Mouse (Mus musculus) ES-E14 (cell line): Measurements from ENCODE around the gene Rhot1. TPM values are rescaled to one million over a fixed set of nuclear protein-coding genes. Genes with fewer than 3 reads are reported as not detected.
A peak's percentile ranks its signal among the peaks of the same experiment; 100 is the strongest.

Experiments used
- DNase-seq: peaks from one replicate; pipeline ENCODE4 v3.0.0-alpha.2; 2013; ENCODE audit warnings: low read depth, low spot score
- H3K27ac ChIP-seq: 2 replicates; pipeline ENCODE4 v1.5.1; 2012; ENCODE audit warnings: low read depth, mild to moderate bottlenecking, low read length, moderate library complexity, mixed read lengths; ENCODE audit not compliant: poor library complexity, insufficient read depth, severe bottlenecking
- H3K36me3 ChIP-seq: 2 replicates; pipeline ENCODE4 v1.6.1; 2012; ENCODE audit warnings: mild to moderate bottlenecking, low read length, moderate library complexity, mixed read lengths; ENCODE audit not compliant: control insufficient read depth, poor library complexity, insufficient read depth, severe bottlenecking
- H3K4me1 ChIP-seq, 2 experiments: fragments of 150-350 bp in 1 of 2; sonication (generic) in 1 of 2; 2 replicates each; pipeline ENCODE4 v1.6.1; 2012; ENCODE audit warnings: low read length in 2 of 2, mild to moderate bottlenecking in 1 of 2, mixed read lengths in 1 of 2; ENCODE audit not compliant: control insufficient read depth in 2 of 2, insufficient read depth in 2 of 2, poor library complexity in 1 of 2
- H3K4me3 ChIP-seq, 2 experiments: fragments of 150-350 bp in 1 of 2; sonication (generic) in 1 of 2; 2 replicates each; pipeline ENCODE4 v1.5.1; 2012; ENCODE audit warnings: low read length in 2 of 2, low read depth in 1 of 2, mild to moderate bottlenecking in 1 of 2, mixed read lengths in 1 of 2; ENCODE audit not compliant: insufficient read depth in 1 of 2, poor library complexity in 1 of 2, severe bottlenecking in 1 of 2
- H3K9ac ChIP-seq: 2 replicates; pipeline ENCODE4 v1.6.1; 2012; ENCODE audit warnings: low read depth, mild to moderate bottlenecking, low read length, mixed read lengths; ENCODE audit not compliant: poor library complexity, insufficient read depth, severe bottlenecking
- H3K9me3 ChIP-seq: fragments of 150-350 bp; sonication (generic); 2 replicates; pipeline ENCODE4 v1.6.1; 2012; ENCODE audit warnings: low read depth, mild to moderate bottlenecking, low read length; ENCODE audit not compliant: control insufficient read depth, insufficient read depth
- CHD2 ChIP-seq: IDR thresholded peaks from 2 replicates; pipeline ENCODE4 v1.6.1; 2014; ENCODE audit warnings: mild to moderate bottlenecking, low read depth, low read length, inconsistent platforms
- HCFC1 ChIP-seq: IDR thresholded peaks from 2 replicates; pipeline ENCODE4 v1.6.1; 2012; ENCODE audit warnings: low read length, inconsistent platforms, borderline replicate concordance; ENCODE audit not compliant: insufficient read depth
- MAFK ChIP-seq: IDR thresholded peaks from 2 replicates; pipeline ENCODE4 v1.6.1; 2014; ENCODE audit warnings: mild to moderate bottlenecking, low read depth, low read length, inconsistent platforms; ENCODE audit not compliant: insufficient read depth
- ZC3H11A ChIP-seq: IDR thresholded peaks from 2 replicates; pipeline ENCODE4 v1.6.1; 2012; ENCODE audit warnings: low read depth, mild to moderate bottlenecking, inconsistent platforms, low read length, borderline replicate concordance
- ZNF384 ChIP-seq: IDR thresholded peaks from 2 replicates; pipeline ENCODE4 v1.6.1; 2012; ENCODE audit warnings: low read depth, low read length, inconsistent platforms
- in situ Hi-C, 2 experiments: fragments of 600-800 bp; cut with MboI; formaldehyde crosslinking; loops; one replicate each; pipeline ENCODE4 v1.15.1; 2025; ENCODE audit warnings: low sequenced_read_pairs in 2 of 2, inconsistent platforms in 1 of 2; ENCODE audit not compliant: unreplicated experiment in 2 of 2
- total RNA-seq: library from RNA; depleted of rRNA; stranded (reverse); fragments of 300-350 nt; gene quantifications from 2 replicates; pipeline ENCODE4 v1.2.3, GENCODE M21; 2012

Gene Rhot1
- total RNA-seq, 1 experiment, result 38.8 TPM

DNA sequence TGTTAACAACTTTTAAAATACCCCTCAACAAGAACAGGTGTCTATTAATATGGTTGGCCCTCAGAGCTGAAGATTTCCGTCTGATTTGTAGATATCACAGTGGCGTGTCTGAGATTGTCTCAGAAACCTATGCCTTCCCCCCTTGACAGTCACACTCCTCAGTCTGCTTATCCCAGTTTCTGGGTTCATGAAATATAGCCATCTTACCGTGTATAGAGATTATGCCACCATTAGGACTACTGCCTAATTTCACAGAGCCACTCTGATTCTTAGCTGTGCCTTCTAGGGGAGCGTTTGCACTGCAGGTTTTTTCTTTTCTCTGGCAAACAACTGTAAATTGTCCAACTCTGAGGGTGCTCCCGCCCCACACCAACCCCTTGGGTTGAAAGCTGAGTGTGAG is 62.3 kb downstream of the Rhot1 start:
- H3K36me3 ChIP-seq, result peaks cover 2% of the 10 kb centered on the region; the same call in 1 of the 2 replicates
- no peak for TF ChIP-seq HCFC1
- no peak for TF ChIP-seq CHD2
- TF ChIP-seq ZNF384, result no peak
- no peak for TF ChIP-seq ZC3H11A
- no peak overlapping the region for H3K9ac ChIP-seq

DNA sequence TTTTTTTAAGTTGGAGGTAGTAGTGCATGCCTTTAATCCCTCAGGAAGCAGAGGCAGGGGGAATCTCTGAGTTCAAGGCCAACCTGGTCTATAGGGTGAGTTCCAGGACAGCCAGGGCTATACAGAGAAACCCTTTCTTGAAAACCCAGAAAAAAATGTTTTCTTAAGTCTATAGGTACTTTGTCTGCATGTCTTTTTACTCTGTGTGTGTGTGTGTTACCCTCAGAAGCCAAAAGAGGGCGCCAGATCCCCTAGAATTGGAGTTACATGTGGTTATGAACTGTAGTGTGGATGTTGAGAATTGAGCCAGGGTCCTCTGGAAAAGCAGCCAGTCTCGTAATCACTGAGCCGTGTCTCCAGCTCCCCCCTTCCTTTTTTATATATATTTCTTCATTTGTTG is 66.2 kb downstream of the Rhot1 start:
- in situ Hi-C loops, result no loop called here
- Histone ChIP-seq H3K9me3 (no peaks in the 10 kb centered on the region), H3K36me3 (no peaks in the 10 kb centered on the region), H3K9ac (no peak overlapping the region), H3K4me1 (no peaks in the 10 kb centered on the region), H3K27ac (no peak overlapping the region), H3K4me3 (no peak overlapping the region)
- peak; percentile 57 for DNase-seq
- TF ChIP-seq ZNF384 (no peak), CHD2 (no peak), MAFK (no peak), HCFC1 (no peak)

More for the DNA sequence above, 62.3 kb downstream of the Rhot1 start:
- Histone ChIP-seq H3K4me3 (no peak overlapping the region), H3K4me1 (no peaks in the 10 kb centered on the region), H3K27ac (no peak overlapping the region), H3K9me3 (no peaks in the 10 kb centered on the region)
- in situ Hi-C loops, result no loop called here
- DNase-seq, result no peak

DNA sequence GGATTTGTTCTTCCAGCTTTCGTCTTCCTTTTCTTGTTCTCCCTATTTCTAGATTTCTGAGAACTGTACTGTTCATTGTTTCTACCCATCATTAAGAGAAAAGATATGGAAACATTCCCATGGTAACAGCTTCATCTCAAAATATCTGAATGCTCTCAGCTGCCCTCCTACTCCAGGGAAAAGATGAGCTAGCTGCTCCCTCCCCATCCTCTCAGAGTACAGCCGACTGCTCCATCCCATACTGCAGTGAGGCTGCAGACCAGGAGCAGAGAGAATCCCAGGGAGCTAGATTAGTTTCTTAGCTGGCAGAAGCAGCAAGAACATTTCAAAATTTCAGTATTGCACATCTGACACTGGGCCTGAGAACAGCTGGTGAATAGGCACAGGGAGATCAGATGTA is 69.2 kb downstream of the Rhot1 start:
- in situ Hi-C loops, result no loop called here
- Histone ChIP-seq H3K9ac (no peak overlapping the region), H3K9me3 (no peaks in the 10 kb centered on the region), H3K27ac (no peak overlapping the region), H3K4me1 (no peaks in the 10 kb centered on the region), H3K36me3 (no peaks in the 10 kb centered on the region), H3K4me3 (no peak overlapping the region)
- DNase-seq, result no peak
- TF ChIP-seq MAFK, result no peak
- TF ChIP-seq CHD2, result no peak
- no peak for TF ChIP-seq ZNF384
- no peak for TF ChIP-seq HCFC1
- TF ChIP-seq ZC3H11A, result no peak

DNA sequence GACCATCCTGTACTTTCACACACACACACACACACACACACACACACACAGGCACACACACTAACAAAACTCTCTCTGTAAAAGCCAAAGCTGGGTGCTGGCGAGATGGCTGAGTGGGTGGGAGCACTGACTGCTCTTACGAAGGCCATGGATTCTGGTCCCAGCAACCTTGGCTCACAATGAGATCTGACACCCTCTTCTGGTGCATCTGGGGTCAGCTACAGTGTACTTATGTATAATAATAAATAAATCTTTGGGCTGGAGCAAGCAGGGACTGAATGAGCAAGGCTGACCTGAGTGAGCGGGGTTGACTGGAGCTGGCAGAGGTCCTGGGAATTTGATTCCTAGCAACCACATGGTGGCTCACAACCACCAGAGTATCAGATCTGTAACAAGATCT is 75.0 kb downstream of the Rhot1 start:
- in situ Hi-C loops, result no loop called here
- no peak overlapping the region for H3K9ac ChIP-seq
- H3K4me1 ChIP-seq, result peaks cover 0 to 2% of the 10 kb centered on the region in 2 experiments; a peak in 1 of 4 replicates
- no peaks in the 10 kb centered on the region for H3K9me3 ChIP-seq
- no peak for DNase-seq
- TF ChIP-seq CHD2, result no peak
- no peak for TF ChIP-seq MAFK
- no peak for TF ChIP-seq HCFC1
- TF ChIP-seq ZNF384, result no peak
- TF ChIP-seq ZC3H11A, result no peak
- H3K27ac ChIP-seq, result no peak overlapping the region
- H3K36me3 ChIP-seq, result no peaks in the 10 kb centered on the region
- no peak overlapping the region for H3K4me3 ChIP-seq

DNA sequence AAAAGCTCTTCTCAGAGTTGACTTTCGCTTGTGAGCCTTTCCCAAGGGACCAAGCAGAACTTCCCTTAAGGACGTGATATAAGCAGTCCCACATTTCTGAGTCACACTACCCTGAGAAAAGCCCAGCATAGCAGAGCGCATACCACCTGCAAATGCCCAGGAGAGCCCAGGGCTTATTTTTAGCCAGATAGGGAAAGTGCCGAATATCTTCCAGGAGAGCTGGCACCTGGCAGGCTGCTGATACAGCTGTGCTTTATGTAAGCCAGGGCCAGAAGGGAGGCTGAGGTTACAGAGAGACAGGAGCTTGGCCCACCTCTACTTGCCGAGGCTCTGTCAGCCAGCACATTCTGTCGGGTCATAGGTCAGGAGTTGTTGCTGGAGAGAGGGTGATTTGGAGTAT is 75.8 kb downstream of the Rhot1 start:
- no peak overlapping the region for H3K4me3 ChIP-seq
- H3K9ac ChIP-seq, result no peak overlapping the region
- no peak for DNase-seq
- H3K36me3 ChIP-seq, result no peaks in the 10 kb centered on the region
- H3K4me1 ChIP-seq, result peaks cover 2% of the 10 kb centered on the region in 2 experiments; a peak in 2 of 4 replicates
- no peak overlapping the region for H3K27ac ChIP-seq
- no peaks in the 10 kb centered on the region for H3K9me3 ChIP-seq
- TF ChIP-seq CHD2 (no peak), ZNF384 (no peak), ZC3H11A (no peak), MAFK (no peak), HCFC1 (no peak)
- in situ Hi-C loops, result no loop called here
